Mouse (Mus musculus): ENCODE measurements at regions not wholly inside any gene's neighbourhood (a gene's known extent, or its start where the extent isn't known, plus 50 kb on each side); places are given as distances from the start of the nearest gene placed in this dataset.

GRCm38 (mm10) chr15:11483916-11484315 lies 84.5 kb upstream of the Tars start:
- TF ChIP-seq EP300 (IDR thresholded peaks at IDR 0.05) (no peak), CTCF (IDR thresholded peaks at IDR 0.05) (no peak)
